Mouse (Mus musculus) hindbrain, embryonic 15.5 days (tissue): Measurements from ENCODE around the gene Lmcd1. TPM values are rescaled to one million over a fixed set of nuclear protein-coding genes. Genes with fewer than 3 reads are reported as not detected.
A peak's percentile ranks its signal among the peaks of the same experiment; 100 is the strongest.

Experiments
- ATAC-seq: fragments of 200-750 bp; cut with Nextera tagmentation; 2 replicates; pipeline ENCODE4 v1.8.0; 2017; ENCODE audit warnings: low read depth, moderate number of reproducible peaks, moderate TSS enrichment; ENCODE audit not compliant: low FRiP score
- H3K27ac ChIP-seq: fragments of 300-500 bp; sonication (generic); replicated peaks from 2 replicates; pipeline ENCODE4 v1.5.1; 2015; ENCODE audit warnings: mild to moderate bottlenecking, inconsistent platforms
- H3K27me3 ChIP-seq: fragments of 300-500 bp; sonication (generic); 2 replicates; pipeline ENCODE4 v1.6.1; 2015; ENCODE audit warnings: control low read depth, inconsistent platforms
- H3K36me3 ChIP-seq: fragments of 300-500 bp; sonication (generic); 2 replicates; pipeline ENCODE4 v1.6.1; 2015; ENCODE audit warnings: control low read depth, inconsistent platforms
- H3K4me1 ChIP-seq: fragments of 300-500 bp; sonication (generic); replicated peaks from 2 replicates; pipeline ENCODE4 v1.6.1; 2015; ENCODE audit warnings: control low read depth, inconsistent platforms
- H3K4me2 ChIP-seq: fragments of 300-500 bp; sonication (generic); 2 replicates; pipeline ENCODE4 v1.6.1; 2015; ENCODE audit warnings: moderate library complexity, mild to moderate bottlenecking, inconsistent platforms
- H3K4me3 ChIP-seq: fragments of 300-500 bp; sonication (generic); 2 replicates; pipeline ENCODE4 v1.5.1; 2015; ENCODE audit warnings: mild to moderate bottlenecking, inconsistent platforms
- H3K9ac ChIP-seq: fragments of 300-500 bp; sonication (generic); 2 replicates; pipeline ENCODE4 v1.6.1; 2015; ENCODE audit warnings: inconsistent platforms
- H3K9me3 ChIP-seq: fragments of 300-500 bp; sonication (generic); 2 replicates; pipeline ENCODE4 v1.6.1; 2016; ENCODE audit warnings: control low read depth, inconsistent platforms
- WGBS: fragments of 180-500 bp; shearing (Covaris S2); methylation state at CpG from one replicate; pipeline ENCODE4 v1.1.7; 2015; 5-methylcytosine and 5-hydroxymethylcytosine counted together
- polyA plus RNA-seq: library from polyadenylated mRNA; unstranded; fragments of >200 nt; fragmentation: Nextera tagmentation; extraction: Ambion mirVana; gene quantifications from 2 replicates; pipeline ENCODE4 v1.2.1, GENCODE M21; 2015

Gene Lmcd1
- polyA plus RNA-seq, 1 experiment from 2014 or later, result 10.8 TPM

- Histone ChIP-seq H3K9me3 (no peaks in the 10 kb centered on the region), H3K27me3 (no peaks in the 10 kb centered on the region), H3K4me1 (0 out of 2 replicates have a peak, but pooled peaks cover 3% of the 10 kb centered on the region), H3K36me3 (no peaks in the 10 kb centered on the region), H3K4me3 (no peak overlapping the region), H3K27ac (no peak overlapping the region; the same call in 1 of the 2 replicates), H3K9ac (no peak overlapping the region), H3K4me2 (no peak overlapping the region)
- WGBS, result 21% methylated on average over 1 of the region's 1 CpGs
- peak; percentile 56; the same call in 1 of the 2 replicates for ATAC-seq
Observed at GRCm38 (mm10) chr6:112266631-112267030, 6.9 kb upstream of the Lmcd1 start.

- Histone ChIP-seq H3K27me3 (no peaks in the 10 kb centered on the region), H3K4me2 (no peak overlapping the region), H3K4me3 (no peak overlapping the region), H3K27ac (no peak overlapping the region), H3K36me3 (no peaks in the 10 kb centered on the region), H3K4me1 (0 out of 2 replicates have a peak, but pooled peaks cover 3% of the 10 kb centered on the region), H3K9me3 (no peaks in the 10 kb centered on the region), H3K9ac (no peak overlapping the region)
- no peak for ATAC-seq
- 79% methylated on average over 6 of the region's 6 CpGs for WGBS
Observed at GRCm38 (mm10) chr6:112267661-112268357, 5.7 kb upstream of the Lmcd1 start.

- WGBS, result 25% methylated on average over 9 of the region's 9 CpGs
- H3K4me3 ChIP-seq, result peak overlapping the region; percentile 33
- H3K4me1 ChIP-seq, result peaks cover 18% of the 10 kb centered on the region
- H3K9me3 ChIP-seq, result no peaks in the 10 kb centered on the region
- H3K36me3 ChIP-seq, result no peaks in the 10 kb centered on the region
- peak overlapping the region; percentile 74 for H3K27ac ChIP-seq
- no peak overlapping the region for H3K9ac ChIP-seq
- H3K27me3 ChIP-seq, result no peaks in the 10 kb centered on the region
- peak; percentile 84 for ATAC-seq
- H3K4me2 ChIP-seq, result peak overlapping the region; percentile 77
Observed at GRCm38 (mm10) chr6:112274261-112275055, 900 bp downstream of the Lmcd1 start.

GRCm38 (mm10) chr6:112275731-112276245, 2.2 kb downstream of the Lmcd1 start:
- Histone ChIP-seq H3K27ac (no peak overlapping the region), H3K36me3 (no peaks in the 10 kb centered on the region), H3K9me3 (no peaks in the 10 kb centered on the region), H3K4me1 (peaks cover 18% of the 10 kb centered on the region), H3K9ac (no peak overlapping the region), H3K27me3 (no peaks in the 10 kb centered on the region), H3K4me2 (no peak overlapping the region), H3K4me3 (no peak overlapping the region)
- ATAC-seq, result no peak
- WGBS, result 82% methylated on average over 6 of the region's 6 CpGs

GRCm38 (mm10) chr6:112278805-112279204, 5.2 kb downstream of the Lmcd1 start:
- Histone ChIP-seq H3K36me3 (no peaks in the 10 kb centered on the region), H3K4me2 (no peak overlapping the region), H3K27me3 (no peaks in the 10 kb centered on the region), H3K4me3 (no peak overlapping the region), H3K27ac (no peak overlapping the region), H3K9me3 (no peaks in the 10 kb centered on the region), H3K9ac (no peak overlapping the region), H3K4me1 (peaks cover 11% of the 10 kb centered on the region)
- no peak for ATAC-seq
- 83% methylated on average over 1 of the region's 1 CpGs for WGBS

- 100% methylated on average over 2 of the region's 2 CpGs for WGBS
- no peak overlapping the region for H3K4me3 ChIP-seq
- H3K4me1 ChIP-seq, result no peaks in the 10 kb centered on the region
- no peaks in the 10 kb centered on the region for H3K9me3 ChIP-seq
- H3K9ac ChIP-seq, result no peak overlapping the region
- H3K27me3 ChIP-seq, result no peaks in the 10 kb centered on the region
- no peaks in the 10 kb centered on the region for H3K36me3 ChIP-seq
- no peak for ATAC-seq
- no peak overlapping the region for H3K27ac ChIP-seq
- H3K4me2 ChIP-seq, result no peak overlapping the region
Observed at GRCm38 (mm10) chr6:112280161-112280560, 6.6 kb downstream of the Lmcd1 start.

GRCm38 (mm10) chr6:112280945-112281344, 7.4 kb downstream of the Lmcd1 start:
- no peak overlapping the region for H3K27ac ChIP-seq
- H3K4me3 ChIP-seq, result no peak overlapping the region
- no peaks in the 10 kb centered on the region for H3K36me3 ChIP-seq
- H3K4me2 ChIP-seq, result no peak overlapping the region
- H3K27me3 ChIP-seq, result no peaks in the 10 kb centered on the region
- 79% methylated on average over 3 of the region's 3 CpGs for WGBS
- H3K9me3 ChIP-seq, result no peaks in the 10 kb centered on the region
- ATAC-seq, result no peak
- no peaks in the 10 kb centered on the region for H3K4me1 ChIP-seq
- no peak overlapping the region for H3K9ac ChIP-seq

- H3K9me3 ChIP-seq, result no peaks in the 10 kb centered on the region
- no peak for ATAC-seq
- no peaks in the 10 kb centered on the region for H3K4me1 ChIP-seq
- H3K36me3 ChIP-seq, result no peaks in the 10 kb centered on the region
- no peak overlapping the region for H3K4me2 ChIP-seq
- H3K9ac ChIP-seq, result no peak overlapping the region
- 95% methylated on average over 2 of the region's 2 CpGs for WGBS
- no peaks in the 10 kb centered on the region for H3K27me3 ChIP-seq
- no peak overlapping the region for H3K4me3 ChIP-seq
- no peak overlapping the region for H3K27ac ChIP-seq
Observed at GRCm38 (mm10) chr6:112281935-112282334, 8.4 kb downstream of the Lmcd1 start.

GRCm38 (mm10) chr6:112284087-112284486, 10.5 kb downstream of the Lmcd1 start:
- H3K4me3 ChIP-seq, result no peak overlapping the region
- WGBS, result 65% methylated on average over 2 of the region's 2 CpGs
- ATAC-seq, result no peak
- no peak overlapping the region for H3K27ac ChIP-seq
- no peak overlapping the region for H3K9ac ChIP-seq
- H3K36me3 ChIP-seq, result no peaks in the 10 kb centered on the region
- no peak overlapping the region for H3K4me2 ChIP-seq
- H3K9me3 ChIP-seq, result no peaks in the 10 kb centered on the region
- no peaks in the 10 kb centered on the region for H3K4me1 ChIP-seq
- H3K27me3 ChIP-seq, result no peaks in the 10 kb centered on the region

- Histone ChIP-seq H3K4me2 (no peak overlapping the region), H3K4me3 (no peak overlapping the region), H3K4me1 (no peaks in the 10 kb centered on the region), H3K27me3 (no peaks in the 10 kb centered on the region), H3K9me3 (no peaks in the 10 kb centered on the region), H3K9ac (no peak overlapping the region), H3K27ac (no peak overlapping the region), H3K36me3 (no peaks in the 10 kb centered on the region)
- ATAC-seq, result no peak
- WGBS, result 93% methylated on average over 9 of the region's 9 CpGs
Observed at GRCm38 (mm10) chr6:112287671-112288070, 14.1 kb downstream of the Lmcd1 start.

- no peak overlapping the region for H3K9ac ChIP-seq
- H3K4me1 ChIP-seq, result no peaks in the 10 kb centered on the region
- no peak overlapping the region for H3K4me3 ChIP-seq
- no peak for ATAC-seq
- no peak overlapping the region for H3K27ac ChIP-seq
- no peaks in the 10 kb centered on the region for H3K9me3 ChIP-seq
- 88% methylated on average over 3 of the region's 3 CpGs for WGBS
- H3K4me2 ChIP-seq, result no peak overlapping the region
- no peaks in the 10 kb centered on the region for H3K36me3 ChIP-seq
- no peaks in the 10 kb centered on the region for H3K27me3 ChIP-seq
Observed at GRCm38 (mm10) chr6:112288271-112288670, 14.7 kb downstream of the Lmcd1 start.

- no peak for ATAC-seq
- Histone ChIP-seq H3K4me3 (no peak overlapping the region), H3K9me3 (no peaks in the 10 kb centered on the region), H3K4me2 (no peak overlapping the region), H3K9ac (no peak overlapping the region), H3K36me3 (no peaks in the 10 kb centered on the region), H3K27me3 (no peaks in the 10 kb centered on the region), H3K27ac (no peak overlapping the region), H3K4me1 (no peaks in the 10 kb centered on the region)
- 76% methylated on average over 4 of the region's 4 CpGs for WGBS
Observed at GRCm38 (mm10) chr6:112291146-112291545, 17.6 kb downstream of the Lmcd1 start.
